Mouse (Mus musculus) megakaryocyte, embryonic 14.5 days (primary cell): Measurements from ENCODE around the gene 6430531B16Rik.

Experiments used
- FLI1 ChIP-seq: IDR thresholded peaks from 2 replicates; pipeline ENCODE4 v1.6.1; 2012; ENCODE audit warnings: low read length, inconsistent platforms, mixed read lengths
- GATA1 ChIP-seq: IDR thresholded peaks from 3 replicates; pipeline ENCODE4 v1.6.1; 2012; ENCODE audit warnings: mixed read lengths, low read length, inconsistent platforms, borderline replicate concordance

- no peak for TF ChIP-seq GATA1
- TF ChIP-seq FLI1, result no peak
Observed at GRCm38 (mm10) chr7:139970979-139971378, 7.6 kb downstream of the 6430531B16Rik start.
